Mouse (Mus musculus): Measurements from ENCODE around the gene Hipk2. TPM values are rescaled to one million over a fixed set of nuclear protein-coding genes. Genes with fewer than 3 reads are reported as not detected.
A peak's percentile ranks its signal among the peaks of the same experiment; 100 is the strongest.

The Hipk2 gene
- polyA plus RNA-seq, 1 experiment from 2014 or later: 28.0 TPM

- no peak overlapping the region for H3K4me2 ChIP-seq (replicated peaks; ENCODE audit: low read depth, low read length)
- H3K4me1 ChIP-seq (ENCODE audit: insufficient read depth, low read length): 0 out of 2 replicates have a peak, but pooled peaks cover 5% of the 10 kb centered on the region
- no peak overlapping the region for H3K9ac ChIP-seq (replicated peaks; ENCODE audit: low read length)
- H3K36me3 ChIP-seq (ENCODE audit: insufficient read depth, low read length): no peaks in the 10 kb centered on the region
- no peak overlapping the region for H3K27ac ChIP-seq (ENCODE audit: low read length)
- no peaks in the 10 kb centered on the region for H3K9me3 ChIP-seq (ENCODE audit: low read length)
- WGBS: 96% methylated on average over 1 of the region's 1 CpGs
- H3K27me3 ChIP-seq (ENCODE audit: insufficient read depth, low read length): no peaks in the 10 kb centered on the region
- no peak for ATAC-seq (ENCODE audit: low FRiP score, low TSS enrichment)
- no peak overlapping the region for H3K4me3 ChIP-seq (ENCODE audit: low read length)
Observed at GRCm38 (mm10) chr6:38859819-38860218, 16.1 kb downstream of the Hipk2 start.

- H3K9me3 ChIP-seq (ENCODE audit: low read length): no peaks in the 10 kb centered on the region
- H3K36me3 ChIP-seq (ENCODE audit: insufficient read depth, low read length): no peaks in the 10 kb centered on the region
- H3K27me3 ChIP-seq (ENCODE audit: insufficient read depth, low read length): no peaks in the 10 kb centered on the region
- no peak for ATAC-seq (ENCODE audit: low FRiP score, low TSS enrichment)
- H3K27ac ChIP-seq (ENCODE audit: low read length): no peak overlapping the region
- H3K4me2 ChIP-seq (replicated peaks; ENCODE audit: low read depth, low read length): no peak overlapping the region
- 0 out of 2 replicates have a peak overlapping the region, but pooled peaks have one; percentile 28 for H3K9ac ChIP-seq (replicated peaks; ENCODE audit: low read length)
- 79% methylated on average over 5 of the region's 5 CpGs for WGBS
- H3K4me1 ChIP-seq (ENCODE audit: insufficient read depth, low read length): peaks cover 8% of the 10 kb centered on the region
- H3K4me3 ChIP-seq (ENCODE audit: low read length): no peak overlapping the region
Observed at GRCm38 (mm10) chr6:38853561-38853992, 22.4 kb downstream of the Hipk2 start.

- H3K4me2 ChIP-seq (replicated peaks; ENCODE audit: low read depth, low read length): no peak overlapping the region
- no peaks in the 10 kb centered on the region for H3K9me3 ChIP-seq (ENCODE audit: low read length)
- H3K9ac ChIP-seq (replicated peaks; ENCODE audit: low read length): no peak overlapping the region
- no peak overlapping the region for H3K27ac ChIP-seq (ENCODE audit: low read length)
- H3K27me3 ChIP-seq (ENCODE audit: insufficient read depth, low read length): no peaks in the 10 kb centered on the region
- no peak overlapping the region for H3K4me3 ChIP-seq (ENCODE audit: low read length)
- WGBS: 86% methylated on average over 2 of the region's 2 CpGs
- H3K4me1 ChIP-seq (ENCODE audit: insufficient read depth, low read length): peaks cover 25% of the 10 kb centered on the region
- no peak for ATAC-seq (ENCODE audit: low FRiP score, low TSS enrichment)
- H3K36me3 ChIP-seq (ENCODE audit: insufficient read depth, low read length): no peaks in the 10 kb centered on the region
Observed at GRCm38 (mm10) chr6:38851740-38852139, 24.2 kb downstream of the Hipk2 start.

- Histone ChIP-seq H3K36me3 (ENCODE audit: insufficient read depth, low read length) (no peaks in the 10 kb centered on the region), H3K9me3 (ENCODE audit: low read length) (no peaks in the 10 kb centered on the region), H3K4me2 (replicated peaks; ENCODE audit: low read depth, low read length) (no peak overlapping the region), H3K27ac (ENCODE audit: low read length) (no peak overlapping the region), H3K27me3 (ENCODE audit: insufficient read depth, low read length) (no peaks in the 10 kb centered on the region), H3K9ac (replicated peaks; ENCODE audit: low read length) (no peak overlapping the region), H3K4me3 (ENCODE audit: low read length) (no peak overlapping the region), H3K4me1 (ENCODE audit: insufficient read depth, low read length) (peaks cover 30% of the 10 kb centered on the region)
- no peak for ATAC-seq (ENCODE audit: low FRiP score, low TSS enrichment)
- 92% methylated on average over 6 of the region's 6 CpGs for WGBS
Observed at GRCm38 (mm10) chr6:38850715-38851259, 25.2 kb downstream of the Hipk2 start.

- Histone ChIP-seq H3K9ac (replicated peaks; ENCODE audit: low read length) (no peak overlapping the region), H3K4me2 (replicated peaks; ENCODE audit: low read depth, low read length) (no peak overlapping the region), H3K36me3 (ENCODE audit: insufficient read depth, low read length) (no peaks in the 10 kb centered on the region), H3K9me3 (ENCODE audit: low read length) (no peaks in the 10 kb centered on the region), H3K27ac (ENCODE audit: low read length) (no peak overlapping the region), H3K4me3 (ENCODE audit: low read length) (no peak overlapping the region), H3K27me3 (ENCODE audit: insufficient read depth, low read length) (no peaks in the 10 kb centered on the region), H3K4me1 (ENCODE audit: insufficient read depth, low read length) (peaks cover 32% of the 10 kb centered on the region)
- whole genome bisulfite sequencing: 54% methylated on average over 3 of the region's 3 CpGs
- no peak for ATAC-seq (ENCODE audit: low FRiP score, low TSS enrichment)
Observed at GRCm38 (mm10) chr6:38847958-38848910, 27.7 kb downstream of the Hipk2 start.

- Histone ChIP-seq H3K27ac (ENCODE audit: low read length) (peak overlapping the region; percentile 5; the same call in 1 of the 2 replicates), H3K4me1 (ENCODE audit: insufficient read depth, low read length) (peaks cover 32% of the 10 kb centered on the region), H3K9me3 (ENCODE audit: low read length) (no peaks in the 10 kb centered on the region), H3K4me3 (ENCODE audit: low read length) (no peak overlapping the region), H3K27me3 (ENCODE audit: insufficient read depth, low read length) (no peaks in the 10 kb centered on the region), H3K4me2 (replicated peaks; ENCODE audit: low read depth, low read length) (no peak overlapping the region), H3K9ac (replicated peaks; ENCODE audit: low read length) (no peak overlapping the region), H3K36me3 (ENCODE audit: insufficient read depth, low read length) (no peaks in the 10 kb centered on the region)
- WGBS: 90% methylated on average over 1 of the region's 1 CpGs
- no peak for ATAC-seq (ENCODE audit: low FRiP score, low TSS enrichment)
Observed at GRCm38 (mm10) chr6:38847447-38847846, 28.5 kb downstream of the Hipk2 start.

GRCm38 (mm10) chr6:38846330-38847195 lies 29.4 kb downstream of the Hipk2 start:
- peaks cover 32% of the 10 kb centered on the region for H3K4me1 ChIP-seq (ENCODE audit: insufficient read depth, low read length)
- no peak overlapping the region for H3K4me2 ChIP-seq (replicated peaks; ENCODE audit: low read depth, low read length)

GRCm38 (mm10) chr6:38845876-38846275 lies 30.1 kb downstream of the Hipk2 start:
- no peak overlapping the region for H3K27ac ChIP-seq (ENCODE audit: low read length)
- WGBS: 69% methylated on average over 5 of the region's 5 CpGs
- no peak overlapping the region for H3K4me3 ChIP-seq (ENCODE audit: low read length)
- H3K9me3 ChIP-seq (ENCODE audit: low read length): no peaks in the 10 kb centered on the region
- no peak overlapping the region for H3K9ac ChIP-seq (replicated peaks; ENCODE audit: low read length)
- peaks cover 32% of the 10 kb centered on the region for H3K4me1 ChIP-seq (ENCODE audit: insufficient read depth, low read length)
- H3K27me3 ChIP-seq (ENCODE audit: insufficient read depth, low read length): no peaks in the 10 kb centered on the region
- ATAC-seq (ENCODE audit: low FRiP score, low TSS enrichment): no peak
- H3K4me2 ChIP-seq (replicated peaks; ENCODE audit: low read depth, low read length): no peak overlapping the region
- H3K36me3 ChIP-seq (ENCODE audit: insufficient read depth, low read length): no peaks in the 10 kb centered on the region

More at GRCm38 (mm10) chr6:38846330-38847195, 29.4 kb downstream of the Hipk2 start:
- 83% methylated on average over 6 of the region's 6 CpGs for WGBS
- Histone ChIP-seq H3K9ac (replicated peaks; ENCODE audit: low read length) (no peak overlapping the region), H3K27ac (ENCODE audit: low read length) (peak overlapping the region; percentile 5; the same call in 1 of the 2 replicates), H3K4me3 (ENCODE audit: low read length) (no peak overlapping the region), H3K36me3 (ENCODE audit: insufficient read depth, low read length) (no peaks in the 10 kb centered on the region), H3K9me3 (ENCODE audit: low read length) (no peaks in the 10 kb centered on the region), H3K27me3 (ENCODE audit: insufficient read depth, low read length) (no peaks in the 10 kb centered on the region)
- ATAC-seq (ENCODE audit: low FRiP score, low TSS enrichment): no peak

GRCm38 (mm10) chr6:38845117-38845516 lies 30.8 kb downstream of the Hipk2 start:
- H3K4me1 ChIP-seq (ENCODE audit: insufficient read depth, low read length): peaks cover 32% of the 10 kb centered on the region
- WGBS: 67% methylated on average over 1 of the region's 1 CpGs
- no peak overlapping the region for H3K4me2 ChIP-seq (replicated peaks; ENCODE audit: low read depth, low read length)
- no peaks in the 10 kb centered on the region for H3K9me3 ChIP-seq (ENCODE audit: low read length)
- no peak for ATAC-seq (ENCODE audit: low FRiP score, low TSS enrichment)
- no peaks in the 10 kb centered on the region for H3K27me3 ChIP-seq (ENCODE audit: insufficient read depth, low read length)
- H3K27ac ChIP-seq (ENCODE audit: low read length): no peak overlapping the region
- no peak overlapping the region for H3K9ac ChIP-seq (replicated peaks; ENCODE audit: low read length)
- H3K36me3 ChIP-seq (ENCODE audit: insufficient read depth, low read length): no peaks in the 10 kb centered on the region
- no peak overlapping the region for H3K4me3 ChIP-seq (ENCODE audit: low read length)

All from kidney, embryonic 16.5 days (tissue).